Mouse (Mus musculus): ENCODE results near the gene Mplkip.

DNA sequence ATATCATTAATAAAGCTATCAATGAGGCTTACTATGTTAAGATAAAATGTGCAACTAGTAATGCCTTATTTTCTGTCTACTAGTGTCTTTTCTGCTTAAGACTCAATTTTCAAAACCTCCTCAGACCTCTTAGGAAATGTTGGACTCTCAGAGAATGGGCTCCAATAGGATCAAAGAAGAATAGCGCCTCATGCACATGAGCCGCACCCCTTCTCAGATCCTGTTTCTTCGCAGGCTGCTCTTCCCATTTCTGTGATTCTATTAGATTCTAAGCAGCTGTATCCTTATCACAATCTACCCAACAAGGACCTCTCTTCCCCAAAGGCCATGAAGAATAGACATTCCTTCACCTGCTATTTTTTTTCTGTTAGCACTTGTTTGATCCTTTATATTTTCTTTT, 33.8 kb downstream of the Mplkip start:
- TF ChIP-seq CTCF (IDR thresholded peaks at IDR 0.05; ENCODE audit: low read depth), result no peak
- no peak for TF ChIP-seq EP300 (IDR thresholded peaks at IDR 0.05; ENCODE audit: low read depth)

Data from liver, postnatal 0 days (tissue).